Mouse (Mus musculus) liver, embryonic 13.5 days (tissue): Measurements from ENCODE around the gene Svs4. TPM values are rescaled to one million over a fixed set of nuclear protein-coding genes. Genes with fewer than 3 reads are reported as not detected.

ENCODE experiments used
- polyA plus RNA-seq: library from polyadenylated mRNA; unstranded; fragments of >200 nt; fragmentation: Nextera tagmentation; extraction: Ambion mirVana; gene quantifications from 2 replicates; pipeline ENCODE4 v1.2.1, GENCODE M21; 2015

Gene Svs4
- polyA plus RNA-seq, 1 experiment from 2014 or later: not detected

Other genes with a start within 250 kb of the Svs4 start
- 14.8 and 17.9 TPM in 2 replicates for gene Stk4, start 208.1 kb downstream of the Svs4 start, polyA plus RNA-seq
- gene Tomm34, start 207.3 kb downstream of the Svs4 start, polyA plus RNA-seq: 26.1 and 28.6 TPM in 2 replicates
- gene Kcns1, start 107.3 kb downstream of the Svs4 start, polyA plus RNA-seq: not detected in 2 replicates
- not detected in 2 replicates for gene Wfdc5, start 95.7 kb downstream of the Svs4 start, polyA plus RNA-seq
- not detected in 2 replicates for gene Wfdc12, start 87.9 kb downstream of the Svs4 start, polyA plus RNA-seq
- gene Wfdc15a, start 78.3 kb downstream of the Svs4 start, polyA plus RNA-seq: not detected in 2 replicates
- 0.34 TPM in 1 of 2 replicates, not detected in the other for gene Wfdc15b, start 56.8 kb downstream of the Svs4 start, polyA plus RNA-seq
- not detected in 2 replicates for gene Svs2, start 40.0 kb downstream of the Svs4 start, polyA plus RNA-seq
- gene Svs3b, start 21.8 kb downstream of the Svs4 start, polyA plus RNA-seq: not detected in 2 replicates
- not detected in 2 replicates for gene Svs3a, start 10.8 kb upstream of the Svs4 start, polyA plus RNA-seq
- not detected in 2 replicates for gene Svs6, start 38.3 kb upstream of the Svs4 start, polyA plus RNA-seq
- gene Svs5, start 54.3 kb upstream of the Svs4 start, polyA plus RNA-seq: not detected in 2 replicates
- gene Slpi, start 110.6 kb upstream of the Svs4 start, polyA plus RNA-seq: 16.6 and 20.5 TPM in 2 replicates
- gene Rbpjl, start 124.7 kb upstream of the Svs4 start, polyA plus RNA-seq: 0.02 TPM in 2 replicates
- 0.13 and 0.35 TPM in 2 replicates for gene Matn4, start 126.7 kb upstream of the Svs4 start, polyA plus RNA-seq
- 33.6 and 37.0 TPM in 2 replicates for gene Sdc4, start 165.4 kb upstream of the Svs4 start, polyA plus RNA-seq
- 28.5 and 33.2 TPM in 2 replicates for gene Sys1, start 178.5 kb upstream of the Svs4 start, polyA plus RNA-seq
- 5.3 and 5.7 TPM in 2 replicates for gene Gm20458, start 182.5 kb upstream of the Svs4 start, polyA plus RNA-seq
- not detected in 2 replicates for gene Trp53tg5, start 195.3 kb upstream of the Svs4 start, polyA plus RNA-seq
- gene Dbndd2, start 207.6 kb upstream of the Svs4 start, polyA plus RNA-seq: 0.79 and 1.9 TPM in 2 replicates
- gene Pigt, start 219.1 kb upstream of the Svs4 start, polyA plus RNA-seq: 22.3 and 23.8 TPM in 2 replicates